Mouse (Mus musculus): ENCODE results near the gene Cers6. TPM values are rescaled to one million over a fixed set of nuclear protein-coding genes. Genes with fewer than 3 reads are reported as not detected.

Gene Cers6
- polyA plus RNA-seq, 1 experiment: 10.3 TPM

GRCm38 (mm10) chr2:68892476-68892875 lies 31.2 kb downstream of the Cers6 start:
- Histone ChIP-seq H3ac (ENCODE audit: control insufficient read depth, insufficient read length, low read depth) (no peak overlapping the region), H3K27me3 (ENCODE audit: control insufficient read depth, insufficient read depth, insufficient read length) (no peaks in the 10 kb centered on the region), H3K79me3 (ENCODE audit: low read depth) (peaks cover 30% of the 10 kb centered on the region), H3K79me2 (ENCODE audit: control insufficient read depth, insufficient read depth) (peaks cover 96% of the 10 kb centered on the region), H3K4me3 (ENCODE audit: insufficient read depth, poor library complexity, severe bottlenecking) (no peak overlapping the region), H3K36me3 (ENCODE audit: control insufficient read depth, insufficient read depth) (no peaks in the 10 kb centered on the region)
- no peak for TF ChIP-seq MYOD1 (IDR thresholded peaks at IDR 0.05; ENCODE audit: control insufficient read depth, insufficient read length, low read depth)
- TF ChIP-seq CEBPB (IDR thresholded peaks at IDR 0.05; ENCODE audit: low read depth): no peak
- TF ChIP-seq MYOG (IDR thresholded peaks at IDR 0.05; ENCODE audit: control insufficient read depth, extremely low read depth, insufficient read length): no peak
- no peak for TF ChIP-seq FOSL1 (IDR thresholded peaks at IDR 0.05; ENCODE audit: insufficient read depth, low read length, poor library complexity, severe bottlenecking)
- no peak for TF ChIP-seq USF1 (IDR thresholded peaks at IDR 0.05; ENCODE audit: low read depth)
- TF ChIP-seq CTCF (IDR thresholded peaks at IDR 0.05; ENCODE audit: control insufficient read depth, insufficient read depth, insufficient read length): no peak
- TF ChIP-seq MAX (IDR thresholded peaks at IDR 0.05): no peak

- Histone ChIP-seq H3K79me2 (ENCODE audit: control insufficient read depth, insufficient read depth) (peaks cover 72% of the 10 kb centered on the region), H3K4me3 (ENCODE audit: insufficient read depth, poor library complexity, severe bottlenecking) (no peak overlapping the region), H3ac (ENCODE audit: control insufficient read depth, insufficient read length, low read depth) (no peak overlapping the region), H3K79me3 (ENCODE audit: low read depth) (peaks cover 12% of the 10 kb centered on the region), H3K36me3 (ENCODE audit: control insufficient read depth, insufficient read depth) (no peaks in the 10 kb centered on the region), H3K27me3 (ENCODE audit: control insufficient read depth, insufficient read depth, insufficient read length) (no peaks in the 10 kb centered on the region)
- TF ChIP-seq CTCF (IDR thresholded peaks at IDR 0.05; ENCODE audit: control insufficient read depth, insufficient read depth, insufficient read length): no peak
- no peak for TF ChIP-seq MAX (IDR thresholded peaks at IDR 0.05)
- TF ChIP-seq USF1 (IDR thresholded peaks at IDR 0.05; ENCODE audit: low read depth): no peak
- no peak for TF ChIP-seq FOSL1 (IDR thresholded peaks at IDR 0.05; ENCODE audit: insufficient read depth, low read length, poor library complexity, severe bottlenecking)
- no peak for TF ChIP-seq MYOD1 (IDR thresholded peaks at IDR 0.05; ENCODE audit: control insufficient read depth, insufficient read length, low read depth)
- TF ChIP-seq CEBPB (IDR thresholded peaks at IDR 0.05; ENCODE audit: low read depth): no peak
- TF ChIP-seq MYOG (IDR thresholded peaks at IDR 0.05; ENCODE audit: control insufficient read depth, extremely low read depth, insufficient read length): no peak
These were observed 34.0 kb downstream of the Cers6 start for GRCm38 (mm10) chr2:68895044-68895764.

GRCm38 (mm10) chr2:68896196-68896595 lies 35.0 kb downstream of the Cers6 start:
- peaks cover 17% of the 10 kb centered on the region for H3K79me3 ChIP-seq (ENCODE audit: low read depth)
- H3K79me2 ChIP-seq (ENCODE audit: control insufficient read depth, insufficient read depth): peaks cover 72% of the 10 kb centered on the region
- TF ChIP-seq FOSL1 (IDR thresholded peaks at IDR 0.05; ENCODE audit: insufficient read depth, low read length, poor library complexity, severe bottlenecking): no peak
- TF ChIP-seq MYOG (IDR thresholded peaks at IDR 0.05; ENCODE audit: control insufficient read depth, extremely low read depth, insufficient read length): no peak
- TF ChIP-seq MYOD1 (IDR thresholded peaks at IDR 0.05; ENCODE audit: control insufficient read depth, insufficient read length, low read depth): no peak
- TF ChIP-seq CTCF (IDR thresholded peaks at IDR 0.05; ENCODE audit: control insufficient read depth, insufficient read depth, insufficient read length): no peak
- no peak for TF ChIP-seq MAX (IDR thresholded peaks at IDR 0.05)
- no peak for TF ChIP-seq CEBPB (IDR thresholded peaks at IDR 0.05; ENCODE audit: low read depth)
- no peak for TF ChIP-seq USF1 (IDR thresholded peaks at IDR 0.05; ENCODE audit: low read depth)
- H3ac ChIP-seq (ENCODE audit: control insufficient read depth, insufficient read length, low read depth): no peak overlapping the region
- H3K27me3 ChIP-seq (ENCODE audit: control insufficient read depth, insufficient read depth, insufficient read length): no peaks in the 10 kb centered on the region
- no peaks in the 10 kb centered on the region for H3K36me3 ChIP-seq (ENCODE audit: control insufficient read depth, insufficient read depth)
- no peak overlapping the region for H3K4me3 ChIP-seq (ENCODE audit: insufficient read depth, poor library complexity, severe bottlenecking)

- Histone ChIP-seq H3K4me3 (ENCODE audit: insufficient read depth, poor library complexity, severe bottlenecking) (no peak overlapping the region), H3K36me3 (ENCODE audit: control insufficient read depth, insufficient read depth) (no peaks in the 10 kb centered on the region), H3ac (ENCODE audit: control insufficient read depth, insufficient read length, low read depth) (no peak overlapping the region), H3K27me3 (ENCODE audit: control insufficient read depth, insufficient read depth, insufficient read length) (no peaks in the 10 kb centered on the region), H3K79me3 (ENCODE audit: low read depth) (peaks cover 24% of the 10 kb centered on the region), H3K79me2 (ENCODE audit: control insufficient read depth, insufficient read depth) (peaks cover 66% of the 10 kb centered on the region)
- no peak for TF ChIP-seq CTCF (IDR thresholded peaks at IDR 0.05; ENCODE audit: control insufficient read depth, insufficient read depth, insufficient read length)
These were observed 38.7 kb downstream of the Cers6 start for GRCm38 (mm10) chr2:68899770-68900521.

- H3K4me3 ChIP-seq (ENCODE audit: insufficient read depth, poor library complexity, severe bottlenecking): no peak overlapping the region
- peaks cover 67% of the 10 kb centered on the region for H3K79me2 ChIP-seq (ENCODE audit: control insufficient read depth, insufficient read depth)
- no peaks in the 10 kb centered on the region for H3K36me3 ChIP-seq (ENCODE audit: control insufficient read depth, insufficient read depth)
- TF ChIP-seq MAX (IDR thresholded peaks at IDR 0.05) (no peak), USF1 (IDR thresholded peaks at IDR 0.05; ENCODE audit: low read depth) (no peak), FOSL1 (IDR thresholded peaks at IDR 0.05; ENCODE audit: insufficient read depth, low read length, poor library complexity, severe bottlenecking) (no peak), MYOD1 (IDR thresholded peaks at IDR 0.05; ENCODE audit: control insufficient read depth, insufficient read length, low read depth) (no peak), CEBPB (IDR thresholded peaks at IDR 0.05; ENCODE audit: low read depth) (no peak), MYOG (IDR thresholded peaks at IDR 0.05; ENCODE audit: control insufficient read depth, extremely low read depth, insufficient read length) (no peak), CTCF (IDR thresholded peaks at IDR 0.05; ENCODE audit: control insufficient read depth, insufficient read depth, insufficient read length) (no peak)
- H3K79me3 ChIP-seq (ENCODE audit: low read depth): peaks cover 30% of the 10 kb centered on the region
- H3ac ChIP-seq (ENCODE audit: control insufficient read depth, insufficient read length, low read depth): no peak overlapping the region
- H3K27me3 ChIP-seq (ENCODE audit: control insufficient read depth, insufficient read depth, insufficient read length): no peaks in the 10 kb centered on the region
These were observed 39.6 kb downstream of the Cers6 start for GRCm38 (mm10) chr2:68900640-68901378.
